Mouse (Mus musculus) adrenal gland, postnatal 14 days (tissue): ENCODE measurements at regions not wholly inside any gene's neighbourhood (a gene's known extent, or its start where the extent isn't known, plus 50 kb on each side); places are given as distances from the start of the nearest gene placed in this dataset.

Source experiments
- DNase-seq: peaks from one replicate; pipeline ENCODE4 v3.0.0; 2021; ENCODE audit warnings: mixed read lengths

GRCm38 (mm10) chr7:115300241-115300640 is 556.7 kb downstream of the Insc start:
- peak; percentile 58 for DNase-seq

- DNase-seq = no peak
Observed at GRCm38 (mm10) chr7:115308377-115308776, 564.9 kb downstream of the Insc start.

GRCm38 (mm10) chr7:115310400-115311225 is 567.1 kb downstream of the Insc start:
- DNase-seq = peak; percentile 76

GRCm38 (mm10) chr7:115319504-115319903 is 576.0 kb downstream of the Insc start:
- DNase-seq = no peak

GRCm38 (mm10) chr7:115322989-115323388 is 579.5 kb downstream of the Insc start:
- DNase-seq = peak; percentile 15

GRCm38 (mm10) chr7:115328300-115328699 is 584.8 kb downstream of the Insc start:
- DNase-seq = no peak

GRCm38 (mm10) chr7:115331698-115332097 is 588.2 kb downstream of the Insc start:
- no peak for DNase-seq

GRCm38 (mm10) chr7:115333046-115333577 is 589.6 kb downstream of the Insc start:
- DNase-seq = peak; percentile 43

GRCm38 (mm10) chr7:115335051-115335450 is 591.6 kb downstream of the Insc start:
- DNase-seq = no peak

GRCm38 (mm10) chr7:115340155-115340554 is 596.7 kb downstream of the Insc start:
- peak; percentile 18 for DNase-seq

GRCm38 (mm10) chr7:115341007-115341406 is 597.5 kb downstream of the Insc start:
- DNase-seq = no peak

- DNase-seq = no peak
Observed at GRCm38 (mm10) chr7:115345749-115346148, 602.3 kb downstream of the Insc start.

GRCm38 (mm10) chr7:115358711-115359110 is 615.2 kb downstream of the Insc start:
- no peak for DNase-seq

- no peak for DNase-seq
Observed at GRCm38 (mm10) chr7:115360142-115360541, 616.6 kb downstream of the Insc start.

- no peak for DNase-seq
Observed at GRCm38 (mm10) chr7:115362117-115362516, 618.6 kb downstream of the Insc start.

- DNase-seq = peak; percentile 81
Observed at GRCm38 (mm10) chr7:115366910-115367309, 623.4 kb downstream of the Insc start.

GRCm38 (mm10) chr7:115371143-115371542 is 627.6 kb downstream of the Insc start:
- DNase-seq = no peak

- no peak for DNase-seq
Observed at GRCm38 (mm10) chr7:115372921-115373320, 629.4 kb downstream of the Insc start.

- DNase-seq = no peak
Observed at GRCm38 (mm10) chr7:115373781-115374533, 630.5 kb downstream of the Insc start.

GRCm38 (mm10) chr7:115376067-115376466 is 632.6 kb downstream of the Insc start:
- no peak for DNase-seq

- no peak for DNase-seq
Observed at GRCm38 (mm10) chr7:115378836-115379235, 635.3 kb downstream of the Insc start.

GRCm38 (mm10) chr7:115379600-115379999 is 636.1 kb downstream of the Insc start:
- DNase-seq = peak; percentile 24

GRCm38 (mm10) chr7:115380989-115381610 is 637.6 kb downstream of the Insc start:
- DNase-seq = no peak
